Mouse (Mus musculus): ENCODE results near the gene Arhgef7. TPM values are rescaled to one million over a fixed set of nuclear protein-coding genes. Genes with fewer than 3 reads are reported as not detected.

The Arhgef7 gene
- 73.1 and 73.3 TPM in 2 replicates for polyA plus RNA-seq (2016; fragmentation: Nextera tagmentation; extraction: Ambion mirVana)

DNA sequence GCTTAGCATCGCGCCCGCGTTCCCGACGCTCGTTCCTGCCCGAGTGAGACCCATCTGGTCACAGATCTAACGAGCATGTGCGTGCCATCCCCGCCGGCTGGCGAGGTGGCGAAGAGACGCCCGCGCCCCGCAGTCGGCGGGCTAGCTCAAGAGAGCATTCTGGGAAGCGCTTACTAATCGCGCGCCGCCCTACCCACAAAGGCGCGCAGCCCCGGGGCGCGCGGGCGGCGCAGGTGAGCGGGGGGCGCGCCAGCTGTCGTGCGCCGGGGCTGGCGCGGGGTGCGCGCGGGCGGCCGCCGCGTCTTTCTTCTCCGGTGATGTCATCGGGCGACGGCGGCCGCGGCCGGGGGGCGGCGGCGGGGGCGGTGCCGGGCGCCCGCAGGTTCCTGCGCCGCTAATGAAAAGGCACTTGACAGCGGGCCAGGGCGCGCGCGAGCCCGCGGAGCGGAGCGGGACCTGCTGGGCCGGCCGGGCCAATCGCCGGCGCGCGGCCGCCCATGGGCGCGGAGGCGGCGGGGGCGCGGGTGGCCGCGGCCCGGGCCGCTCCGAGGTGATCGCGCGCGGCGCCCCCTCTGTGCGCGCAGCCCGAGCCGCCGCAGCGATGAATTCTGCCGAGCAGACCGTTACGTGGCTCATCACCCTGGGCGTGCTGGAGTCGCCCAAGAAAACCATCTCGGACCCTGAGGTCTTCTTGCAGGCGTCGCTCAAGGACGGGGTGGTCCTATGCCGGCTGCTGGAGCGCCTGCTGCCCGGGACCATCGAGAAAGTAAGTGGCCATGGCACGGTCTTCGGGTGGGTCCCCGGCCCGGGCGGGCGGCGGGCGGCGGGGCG is at the start of gene Arhgef7:
TSS of gene Arhgef7 (plus strand) at position 71 of the 831 bp plus-strand sequence.
- Histone ChIP-seq H3K4me3 (peak within 1 kb of the TSS; percentile 83), H3K4me1 (peaks cover 29% of the 10 kb centered on the region), H3K4me2 (replicated peaks) (peak within 1 kb of the TSS; percentile 73), H3K27ac (replicated peaks) (peak within 1 kb of the TSS; percentile 98), H3K27me3 (peaks cover 27% of the 10 kb centered on the region), H3K9ac (replicated peaks) (peak within 1 kb of the TSS; percentile 89), H3K36me3 (no peaks in the 10 kb centered on the region), H3K9me3 (no peaks in the 10 kb centered on the region)
- WGBS: under 1% methylated on average over 102 of the region's 127 CpGs
- peak; percentile 91 for ATAC-seq (ENCODE audit: low FRiP score, low read depth)

GRCm38 (mm10) chr8:11684558-11684957 is 43.0 kb upstream of the Arhgef7 start:
- Histone ChIP-seq H3K27me3 (no peaks in the 10 kb centered on the region), H3K9me3 (no peaks in the 10 kb centered on the region), H3K4me1 (no peaks in the 10 kb centered on the region), H3K4me2 (replicated peaks) (no peak overlapping the region), H3K27ac (replicated peaks) (no peak overlapping the region), H3K9ac (replicated peaks) (no peak overlapping the region), H3K4me3 (no peak overlapping the region), H3K36me3 (no peaks in the 10 kb centered on the region)
- 90% methylated on average over 7 of the region's 7 CpGs for WGBS
- ATAC-seq (ENCODE audit: low FRiP score, low read depth): no peak

- no peak for ATAC-seq (ENCODE audit: low FRiP score, low read depth)
- WGBS: 94% methylated on average over 5 of the region's 5 CpGs
- no peak overlapping the region for H3K27ac ChIP-seq (replicated peaks)
These were observed 40.3 kb upstream of the Arhgef7 start for GRCm38 (mm10) chr8:11687251-11687650.

DNA sequence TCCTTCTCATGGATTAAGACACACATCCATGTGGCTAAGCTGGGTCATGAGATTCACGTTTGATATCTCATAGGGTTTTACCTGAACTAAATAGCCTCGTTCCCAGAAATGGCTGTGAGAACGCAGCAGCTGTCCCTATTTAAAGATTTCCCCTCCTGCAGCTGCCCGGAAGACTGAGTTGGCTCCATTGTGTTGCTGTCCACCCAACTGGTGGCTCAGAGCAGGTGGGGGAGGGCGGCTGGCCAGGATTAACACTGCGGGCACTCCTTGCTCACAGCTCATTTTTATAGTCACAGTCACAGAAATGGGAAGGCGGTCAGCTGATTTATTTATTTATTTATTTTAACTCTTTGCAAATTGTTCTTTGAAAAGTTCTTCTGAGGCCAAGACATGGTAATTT is 37.6 kb upstream of the Arhgef7 start:
- no peak for ATAC-seq (ENCODE audit: low FRiP score, low read depth)
- Histone ChIP-seq H3K9me3 (no peaks in the 10 kb centered on the region), H3K4me1 (0 out of 2 replicates have a peak, but pooled peaks cover 3% of the 10 kb centered on the region), H3K27ac (replicated peaks) (no peak overlapping the region), H3K36me3 (no peaks in the 10 kb centered on the region), H3K4me2 (replicated peaks) (no peak overlapping the region), H3K9ac (replicated peaks) (no peak overlapping the region), H3K4me3 (no peak overlapping the region), H3K27me3 (no peaks in the 10 kb centered on the region)
- WGBS: 44% methylated on average over 7 of the region's 7 CpGs

More at GRCm38 (mm10) chr8:11687251-11687650, 40.3 kb upstream of the Arhgef7 start:
- H3K9ac ChIP-seq (replicated peaks): no peak overlapping the region
- no peaks in the 10 kb centered on the region for H3K27me3 ChIP-seq
- no peak overlapping the region for H3K4me2 ChIP-seq (replicated peaks)
- H3K4me1 ChIP-seq: 0 out of 2 replicates have a peak, but pooled peaks cover 3% of the 10 kb centered on the region
- H3K9me3 ChIP-seq: no peaks in the 10 kb centered on the region
- H3K36me3 ChIP-seq: no peaks in the 10 kb centered on the region
- no peak overlapping the region for H3K4me3 ChIP-seq

- ATAC-seq (ENCODE audit: low FRiP score, low read depth): no peak
- H3K4me1 ChIP-seq: 0 out of 2 replicates have a peak, but pooled peaks cover 3% of the 10 kb centered on the region
- no peak overlapping the region for H3K4me3 ChIP-seq
- no peak overlapping the region for H3K4me2 ChIP-seq (replicated peaks)
- H3K9ac ChIP-seq (replicated peaks): no peak overlapping the region
- no peaks in the 10 kb centered on the region for H3K36me3 ChIP-seq
- 91% methylated on average over 6 of the region's 6 CpGs for WGBS
- no peaks in the 10 kb centered on the region for H3K9me3 ChIP-seq
- H3K27ac ChIP-seq (replicated peaks): no peak overlapping the region
- no peaks in the 10 kb centered on the region for H3K27me3 ChIP-seq
These were observed 36.2 kb upstream of the Arhgef7 start for GRCm38 (mm10) chr8:11691284-11691683.

DNA sequence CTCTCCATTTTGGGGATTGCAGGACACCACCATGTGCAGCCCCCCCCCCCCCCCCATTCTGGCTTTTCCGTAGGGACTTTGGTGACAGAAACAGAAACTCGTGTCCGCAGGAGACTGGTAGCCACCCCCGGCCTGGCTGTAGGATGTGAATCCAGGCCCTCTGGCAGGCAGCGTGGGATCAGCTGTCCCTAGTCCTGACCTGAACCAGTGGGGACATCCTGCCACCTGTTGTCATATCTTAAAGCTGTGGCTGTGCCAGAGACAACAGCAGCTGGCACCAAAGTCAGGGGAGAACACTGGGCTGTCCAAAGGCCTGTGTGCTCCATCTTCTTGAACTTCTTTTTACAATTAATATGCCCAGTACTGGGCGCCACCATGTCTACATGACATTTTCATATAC is 35.8 kb upstream of the Arhgef7 start:
- Histone ChIP-seq H3K27me3 (no peaks in the 10 kb centered on the region), H3K9me3 (no peaks in the 10 kb centered on the region), H3K36me3 (no peaks in the 10 kb centered on the region), H3K9ac (replicated peaks) (no peak overlapping the region), H3K27ac (replicated peaks) (no peak overlapping the region), H3K4me2 (replicated peaks) (no peak overlapping the region), H3K4me1 (0 out of 2 replicates have a peak, but pooled peaks cover 3% of the 10 kb centered on the region), H3K4me3 (no peak overlapping the region)
- ATAC-seq (ENCODE audit: low FRiP score, low read depth): no peak
- WGBS: 89% methylated on average over 6 of the region's 6 CpGs

DNA sequence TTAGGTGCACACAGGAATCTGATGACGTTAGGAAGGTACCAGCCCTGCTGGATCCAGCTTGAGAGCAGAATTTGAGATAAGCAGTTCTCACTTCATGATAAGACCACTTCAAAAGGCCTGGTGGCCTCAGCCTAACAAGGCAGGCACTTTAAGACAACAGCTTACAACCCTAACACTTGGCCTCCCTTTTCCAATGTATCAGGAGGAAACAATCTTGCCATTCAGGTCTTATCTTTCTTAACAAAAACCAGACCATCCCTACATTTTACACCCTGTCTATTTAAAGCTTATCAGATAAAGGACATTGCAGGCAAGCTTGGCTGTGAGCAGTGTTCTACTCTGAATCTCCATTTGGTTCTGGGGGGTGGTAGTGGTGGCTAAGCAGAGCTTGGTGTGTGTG is 35.1 kb upstream of the Arhgef7 start:
- WGBS: 83% methylated on average over 1 of the region's 1 CpGs
- Histone ChIP-seq H3K9me3 (no peaks in the 10 kb centered on the region), H3K4me3 (no peak overlapping the region), H3K4me1 (0 out of 2 replicates have a peak, but pooled peaks cover 3% of the 10 kb centered on the region), H3K9ac (replicated peaks) (no peak overlapping the region), H3K27me3 (no peaks in the 10 kb centered on the region; the same call in 1 of the 2 replicates), H3K36me3 (no peaks in the 10 kb centered on the region), H3K4me2 (replicated peaks) (no peak overlapping the region), H3K27ac (replicated peaks) (no peak overlapping the region)
- ATAC-seq (ENCODE audit: low FRiP score, low read depth): no peak

GRCm38 (mm10) chr8:11693972-11694371 is 33.5 kb upstream of the Arhgef7 start:
- Histone ChIP-seq H3K27ac (replicated peaks) (no peak overlapping the region), H3K4me1 (0 out of 2 replicates have a peak, but pooled peaks cover 3% of the 10 kb centered on the region), H3K36me3 (no peaks in the 10 kb centered on the region), H3K4me2 (replicated peaks) (no peak overlapping the region), H3K4me3 (no peak overlapping the region), H3K9ac (replicated peaks) (no peak overlapping the region), H3K27me3 (no peaks in the 10 kb centered on the region; the same call in 1 of the 2 replicates), H3K9me3 (no peaks in the 10 kb centered on the region)
- WGBS: 80% methylated on average over 5 of the region's 5 CpGs
- ATAC-seq (ENCODE audit: low FRiP score, low read depth): no peak

- Histone ChIP-seq H3K27ac (replicated peaks) (no peak overlapping the region), H3K4me2 (replicated peaks) (no peak overlapping the region), H3K36me3 (no peaks in the 10 kb centered on the region), H3K9me3 (no peaks in the 10 kb centered on the region), H3K27me3 (peaks cover 12% of the 10 kb centered on the region), H3K9ac (replicated peaks) (no peak overlapping the region), H3K4me1 (no peaks in the 10 kb centered on the region), H3K4me3 (no peak overlapping the region)
- no peak for ATAC-seq (ENCODE audit: low FRiP score, low read depth)
- WGBS: 89% methylated on average over 3 of the region's 3 CpGs
These were observed 31.3 kb upstream of the Arhgef7 start for GRCm38 (mm10) chr8:11696176-11696575.

GRCm38 (mm10) chr8:11697467-11697866 is 30.1 kb upstream of the Arhgef7 start:
- Histone ChIP-seq H3K9ac (replicated peaks) (no peak overlapping the region), H3K4me3 (no peak overlapping the region), H3K4me1 (no peaks in the 10 kb centered on the region), H3K9me3 (no peaks in the 10 kb centered on the region), H3K36me3 (no peaks in the 10 kb centered on the region), H3K27me3 (peaks cover 17% of the 10 kb centered on the region), H3K4me2 (replicated peaks) (no peak overlapping the region), H3K27ac (replicated peaks) (no peak overlapping the region)
- 92% methylated on average over 7 of the region's 7 CpGs for WGBS
- ATAC-seq (ENCODE audit: low FRiP score, low read depth): no peak

- no peak for ATAC-seq (ENCODE audit: low FRiP score, low read depth)
- peaks cover 17% of the 10 kb centered on the region for H3K27me3 ChIP-seq
- 89% methylated on average over 5 of the region's 5 CpGs for WGBS
These were observed 28.0 kb upstream of the Arhgef7 start for GRCm38 (mm10) chr8:11699442-11700001.

More at GRCm38 (mm10) chr8:11699442-11700001, 28.0 kb upstream of the Arhgef7 start:
- Histone ChIP-seq H3K9me3 (no peaks in the 10 kb centered on the region), H3K27ac (replicated peaks) (no peak overlapping the region), H3K36me3 (no peaks in the 10 kb centered on the region), H3K4me3 (no peak overlapping the region), H3K9ac (replicated peaks) (no peak overlapping the region), H3K4me2 (replicated peaks) (no peak overlapping the region), H3K4me1 (no peaks in the 10 kb centered on the region)
